Mouse (Mus musculus) brain, embryonic 14.5 days (tissue): Measurements from ENCODE around the gene Cyp1b1.

Experiments used
- CTCF ChIP-seq: fragments of 200-500 bp; IDR thresholded peaks from 2 replicates; pipeline ENCODE4 v1.5.1; 2012; ENCODE audit warnings: inconsistent platforms, mild to moderate bottlenecking, moderate library complexity, borderline replicate concordance; ENCODE audit not compliant: insufficient read depth, insufficient read length; ENCODE audit errors: extremely low read depth
- POLR2A ChIP-seq: fragments of 200-500 bp; IDR thresholded peaks from 2 replicates; pipeline ENCODE4 v1.6.1; 2012; ENCODE audit warnings: mild to moderate bottlenecking, inconsistent platforms, borderline replicate concordance; ENCODE audit not compliant: poor library complexity, insufficient read depth, insufficient read length, severe bottlenecking; ENCODE audit errors: extremely low read depth

- no peak for TF ChIP-seq CTCF
- TF ChIP-seq POLR2A, result no peak
These were observed 5.8 kb upstream of the Cyp1b1 start for GRCm38 (mm10) chr17:79720681-79721080.
